Comparison of ENCODE assay signal across 10 mouse cellular contexts in the genomic region with DNA sequence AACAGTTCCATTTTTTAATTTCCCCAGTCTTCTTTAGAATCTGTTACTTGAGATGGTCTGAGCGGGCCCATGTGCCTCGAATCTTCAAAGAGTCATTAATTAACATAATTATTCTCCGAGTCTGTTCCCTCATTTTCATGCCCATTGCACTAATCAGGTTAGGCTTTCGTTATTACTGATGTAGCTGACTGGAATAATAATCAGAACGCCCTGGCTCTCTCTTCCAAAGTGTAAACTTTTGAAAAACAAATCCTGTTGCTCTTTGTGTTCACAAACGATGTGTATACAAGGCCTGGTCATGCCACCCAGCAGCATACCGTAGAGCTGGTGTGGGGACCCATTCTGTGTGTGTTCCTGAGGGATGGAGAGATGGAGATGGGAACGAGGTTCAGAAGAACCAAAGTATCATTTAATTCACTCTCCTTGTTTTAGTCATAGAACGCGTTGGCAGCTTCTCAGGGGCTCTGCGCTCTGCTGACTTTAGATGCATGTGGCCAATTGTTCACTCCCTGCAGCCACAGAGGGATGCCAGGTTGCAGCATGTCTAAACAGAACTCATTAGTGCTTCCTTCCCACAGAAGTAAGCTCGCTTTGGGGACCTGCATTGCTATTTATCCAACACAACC. TPM values are rescaled to one million over a fixed set of nuclear protein-coding genes. Genes with fewer than 3 reads are reported as not detected.
DNase-seq lines count a peak whose midpoint lies in the region; ATAC-seq lines count a peak whose summit lies in the region.
"Had no signal": no experiment of that assay in that cellular context is flagged by ENCODE, and none has a peak within 500 bp of the region (broad histone marks: within the 10 kb centered on the region; RNA-seq: fewer than 3 reads in every experiment).

No protein-coding gene starts in this region.

- DNase-seq in left cerebral cortex, postnatal 25 days (ENCODE audit: low spot score in 2 of 2): peak; percentile 6 to 38
- DNase-seq in left cerebral cortex, adult 11 months (ENCODE audit: low spot score): no peak
- peak; percentile 21 for DNase-seq in hindbrain, embryonic 11.5 days (ENCODE audit: low spot score)
- DNase-seq in c-Kit-positive CD71-positive TER-119-positive erythroid progenitor cells, embryonic 14.5 days (ENCODE audit: low spot score): no peak
- DNase-seq: liver had no signal

- H3K4me1 ChIP-seq in embryonic facial prominence, embryonic 13.5 days: peaks cover 27% of the 10 kb centered on the region
- H3K4me1 ChIP-seq in hindbrain, embryonic 11.5 days (replicated peaks; ENCODE audit: control insufficient read depth, insufficient read depth, low read length): no peaks in the 10 kb centered on the region
- peaks cover 13% of the 10 kb centered on the region for H3K4me1 ChIP-seq in neural tube, embryonic 14.5 days (ENCODE audit: control insufficient read depth, insufficient read depth, low read length)
- H3K4me1 ChIP-seq in heart, embryonic 11.5 days (ENCODE audit: control insufficient read depth, insufficient read depth, low read length): no peaks in the 10 kb centered on the region

- no peak for ATAC-seq in embryonic facial prominence, embryonic 13.5 days (ENCODE audit: insufficient number of reproducible peaks, insufficient read depth, low FRiP score, low TSS enrichment, low read depth)
- ATAC-seq in hindbrain, embryonic 11.5 days (ENCODE audit: low FRiP score): peak; percentile 71
- ATAC-seq in neural tube, embryonic 14.5 days (ENCODE audit: low read depth): peak; percentile 71; the same call in 1 of the 2 replicates
- no peak for ATAC-seq in heart, embryonic 11.5 days (replicated peaks; ENCODE audit: insufficient number of reproducible peaks, low FRiP score, low TSS enrichment)
- ATAC-seq in frontal cortex, adult (ENCODE audit: low TSS enrichment): no peak

- no peak overlapping the region for H3K4me3 ChIP-seq in embryonic facial prominence, embryonic 13.5 days
- no peak overlapping the region for H3K4me3 ChIP-seq in hindbrain, embryonic 11.5 days (ENCODE audit: low read depth, low read length)
- H3K4me3 ChIP-seq in neural tube, embryonic 14.5 days (ENCODE audit: low read depth, low read length): no peak overlapping the region
- H3K4me3 ChIP-seq in heart, embryonic 11.5 days (ENCODE audit: low read depth, low read length): no peak overlapping the region
- H3K4me3 ChIP-seq: erythroblast, embryonic 14.5 days had no signal

- peak overlapping the region; percentile 3; the same call in 1 of the 2 replicates for H3K4me2 ChIP-seq in embryonic facial prominence, embryonic 13.5 days
- no peak overlapping the region for H3K4me2 ChIP-seq in hindbrain, embryonic 11.5 days (replicated peaks; ENCODE audit: low read depth, low read length)
- no peak overlapping the region for H3K4me2 ChIP-seq in neural tube, embryonic 14.5 days (ENCODE audit: low read depth, low read length)
- no peak overlapping the region for H3K4me2 ChIP-seq in heart, embryonic 11.5 days

- no peak overlapping the region for H3K9ac ChIP-seq in embryonic facial prominence, embryonic 13.5 days
- no peak overlapping the region for H3K9ac ChIP-seq in hindbrain, embryonic 11.5 days (ENCODE audit: low read depth, low read length)
- H3K9ac ChIP-seq in neural tube, embryonic 14.5 days (replicated peaks; ENCODE audit: low read depth, low read length): no peak overlapping the region
- H3K9ac ChIP-seq in heart, embryonic 11.5 days (ENCODE audit: low read depth, low read length): no peak overlapping the region

- WGBS in embryonic facial prominence, embryonic 13.5 days: 33% methylated on average over 12 of the region's 12 CpGs
- WGBS in hindbrain, embryonic 11.5 days: 52% methylated on average over 12 of the region's 12 CpGs
- WGBS in neural tube, embryonic 14.5 days: 32% methylated on average over 12 of the region's 12 CpGs
- 75% methylated on average over 12 of the region's 12 CpGs for WGBS in heart, embryonic 11.5 days (ENCODE audit: insufficient replicate concordance)

- H3K27me3 ChIP-seq in embryonic facial prominence, embryonic 13.5 days: no peaks in the 10 kb centered on the region
- H3K27me3 ChIP-seq in hindbrain, embryonic 11.5 days (ENCODE audit: control insufficient read depth, insufficient read depth, low read length): no peaks in the 10 kb centered on the region
- H3K27me3 ChIP-seq in neural tube, embryonic 14.5 days (ENCODE audit: control insufficient read depth, insufficient read depth, low read length): no peaks in the 10 kb centered on the region
- H3K27me3 ChIP-seq in heart, embryonic 11.5 days (ENCODE audit: control insufficient read depth, insufficient read depth, low read length): no peaks in the 10 kb centered on the region

- H3K36me3 ChIP-seq in embryonic facial prominence, embryonic 13.5 days: no peaks in the 10 kb centered on the region
- no peaks in the 10 kb centered on the region for H3K36me3 ChIP-seq in hindbrain, embryonic 11.5 days (ENCODE audit: control insufficient read depth, insufficient read depth, low read length)
- H3K36me3 ChIP-seq in neural tube, embryonic 14.5 days (ENCODE audit: control insufficient read depth, insufficient read depth, low read length): no peaks in the 10 kb centered on the region
- H3K36me3 ChIP-seq in heart, embryonic 11.5 days (ENCODE audit: control insufficient read depth, insufficient read depth, low read length): no peaks in the 10 kb centered on the region

- peak overlapping the region; percentile 85 for H3K27ac ChIP-seq in embryonic facial prominence, embryonic 13.5 days
- H3K27ac ChIP-seq in hindbrain, embryonic 11.5 days (ENCODE audit: low read depth, low read length): peak overlapping the region; percentile 56; the same call in 1 of the 2 replicates
- no peak overlapping the region; the same call in 1 of the 2 replicates for H3K27ac ChIP-seq in neural tube, embryonic 14.5 days (ENCODE audit: low read depth, low read length)
- no peak overlapping the region for H3K27ac ChIP-seq in heart, embryonic 11.5 days (ENCODE audit: low read depth, low read length)

- H3K9me3 ChIP-seq in embryonic facial prominence, embryonic 13.5 days: no peaks in the 10 kb centered on the region
- H3K9me3 ChIP-seq in hindbrain, embryonic 11.5 days (ENCODE audit: control insufficient read depth, low read length): no peaks in the 10 kb centered on the region
- no peaks in the 10 kb centered on the region for H3K9me3 ChIP-seq in neural tube, embryonic 14.5 days (ENCODE audit: control insufficient read depth, low read length)
- no peaks in the 10 kb centered on the region for H3K9me3 ChIP-seq in heart, embryonic 11.5 days (replicated peaks; ENCODE audit: control insufficient read depth, low read length)

- intact Hi-C loops in left cerebral cortex, postnatal 25 days (cut with DNase I): loop anchor here (5.0 kb wide), 1 partner anchor 108 kb away; no protein-coding TSS in a partner anchor

RNA-seq across cellular contexts. Expression of a gene that starts 31.4 kb away (rescaled TPM):
- 10 to 100 TPM; 32.4 to 34.8 TPM for total RNA-seq in left cerebral cortex, postnatal 25 days (2021)
- polyA plus RNA-seq in embryonic facial prominence, embryonic 13.5 days (2015; fragmentation: Nextera tagmentation; extraction: Ambion mirVana): 18.3 and 21.1 TPM in 2 replicates
- polyA plus RNA-seq in hindbrain, embryonic 11.5 days (2014; fragmentation: Nextera tagmentation; extraction: Ambion mirVana): 41.1 and 45.1 TPM in 2 replicates
- 62.9 and 64.4 TPM in 2 replicates for polyA plus RNA-seq in neural tube, embryonic 14.5 days (2014; fragmentation: Nextera tagmentation; extraction: Ambion mirVana)
- polyA plus RNA-seq in heart, embryonic 11.5 days (2014; fragmentation: Nextera tagmentation; extraction: Ambion mirVana): 16.8 and 23.8 TPM in 2 replicates

RNA-seq across cellular contexts. Expression of a gene that starts 38.4 kb away (rescaled TPM):
- total RNA-seq in left cerebral cortex, postnatal 25 days (2021): 10 to 100 TPM; 34.0 to 35.0 TPM
- 7.3 and 8.2 TPM in 2 replicates for polyA plus RNA-seq in embryonic facial prominence, embryonic 13.5 days (2015; fragmentation: Nextera tagmentation; extraction: Ambion mirVana)
- polyA plus RNA-seq in hindbrain, embryonic 11.5 days (2014; fragmentation: Nextera tagmentation; extraction: Ambion mirVana): 9.0 and 9.8 TPM in 2 replicates
- polyA plus RNA-seq in neural tube, embryonic 14.5 days (2014; fragmentation: Nextera tagmentation; extraction: Ambion mirVana): 10.9 and 12.1 TPM in 2 replicates
- polyA plus RNA-seq in heart, embryonic 11.5 days (2014; fragmentation: Nextera tagmentation; extraction: Ambion mirVana): 4.0 and 6.0 TPM in 2 replicates

Comparison
In these comparisons a context has a peak if more than half of its experiments do, and no peak if none do; other contexts are left out.
1. DNase-seq: peak in left cerebral cortex, postnatal 25 days (2 of 2) and hindbrain, embryonic 11.5 days (single experiment); none in left cerebral cortex, adult 11 months (single experiment) and c-Kit-positive CD71-positive TER-119-positive erythroid progenitor cells, embryonic 14.5 days (single experiment).
2. ATAC-seq: peak in hindbrain, embryonic 11.5 days (single experiment) and neural tube, embryonic 14.5 days (single experiment); none in embryonic facial prominence, embryonic 13.5 days (single experiment), heart, embryonic 11.5 days (single experiment) and frontal cortex, adult (single experiment).
3. H3K27ac ChIP-seq: peak in embryonic facial prominence, embryonic 13.5 days (single experiment) and hindbrain, embryonic 11.5 days (single experiment); none in neural tube, embryonic 14.5 days (single experiment) and heart, embryonic 11.5 days (single experiment).